Mouse (Mus musculus) heart, adult 2 months (tissue): ENCODE measurements around the gene Rbm38. TPM values are rescaled to one million over a fixed set of nuclear protein-coding genes. Genes with fewer than 3 reads are reported as not detected.

Source experiments
- DNase-seq, 2 experiments: peaks; one replicate each; pipeline ENCODE4 v3.0.0; 2021
- H3K27ac ChIP-seq: fragments of 200-600 bp; 2 replicates; pipeline ENCODE4 v1.8.1; 2022
- H3K27me3 ChIP-seq: fragments of 200-500 bp; 2 replicates; pipeline ENCODE4 v1.6.1; 2012; ENCODE audit warnings: mild to moderate bottlenecking, low read length, inconsistent platforms, mixed read lengths; ENCODE audit not compliant: control insufficient read depth, insufficient read depth
- H3K36me3 ChIP-seq: fragments of 200-500 bp; 2 replicates; pipeline ENCODE4 v1.6.1; 2012; ENCODE audit warnings: low read length, inconsistent platforms; ENCODE audit not compliant: control insufficient read depth, insufficient read depth
- H3K4me1 ChIP-seq: fragments of 200-500 bp; 2 replicates; pipeline ENCODE4 v1.6.1; 2011; ENCODE audit warnings: low read length; ENCODE audit not compliant: control insufficient read depth, insufficient read depth
- H3K4me3 ChIP-seq: fragments of 200-600 bp; 2 replicates; pipeline ENCODE4 v1.8.1; 2022
- H3K79me2 ChIP-seq: fragments of 200-500 bp; replicated peaks from 2 replicates; pipeline ENCODE4 v1.6.1; 2012; ENCODE audit warnings: mild to moderate bottlenecking, inconsistent platforms, low read length, moderate library complexity, mixed read lengths; ENCODE audit not compliant: control insufficient read depth, insufficient read depth
- H3K9ac ChIP-seq: fragments of 200-500 bp; 2 replicates; pipeline ENCODE4 v1.6.1; 2012; ENCODE audit warnings: low read depth, mild to moderate bottlenecking, control low read depth, inconsistent platforms, low read length, mixed read lengths
- CTCF ChIP-seq: fragments of 200-600 bp; IDR thresholded peaks from 2 replicates; pipeline ENCODE4 v1.8.1; 2022; ENCODE audit warnings: antibody characterized with exemption, mild to moderate bottlenecking, moderate library complexity
- EP300 ChIP-seq: fragments of 200-500 bp; IDR thresholded peaks from 2 replicates; pipeline ENCODE4 v1.6.1; 2011; ENCODE audit warnings: low read depth, low read length, control low read depth; ENCODE audit not compliant: insufficient read depth
- POLR2A ChIP-seq: fragments of 200-500 bp; IDR thresholded peaks from 2 replicates; pipeline ENCODE4 v1.6.1; 2011; ENCODE audit warnings: mild to moderate bottlenecking, low read depth, low read length, control low read depth; ENCODE audit not compliant: insufficient read depth
- WGBS: fragments of 180-500 bp; shearing (Covaris S2); methylation state at CpG from one replicate; pipeline ENCODE4 v1.1.7; 2018; 5-methylcytosine and 5-hydroxymethylcytosine counted together
- intact Hi-C: fragments of 180-260 bp; cut with DNase I; formaldehyde crosslinking; loops from one replicate; pipeline ENCODE4 v1.15.1; 2025
- polyA plus RNA-seq: library from polyadenylated mRNA; depleted of rRNA; stranded (reverse); fragments of >200 nt; gene quantifications from 2 replicates; pipeline ENCODE4 v1.2.3, GENCODE M21; 2012
- total RNA-seq, 2 experiments: library from RNA; stranded (reverse); gene quantifications; 2 replicates each; pipeline ENCODE4 v1.2.3; 2021

Rbm38 gene
- total and polyA plus RNA-seq, 3 experiments = 173 to 529 (median 203) TPM

DNA sequence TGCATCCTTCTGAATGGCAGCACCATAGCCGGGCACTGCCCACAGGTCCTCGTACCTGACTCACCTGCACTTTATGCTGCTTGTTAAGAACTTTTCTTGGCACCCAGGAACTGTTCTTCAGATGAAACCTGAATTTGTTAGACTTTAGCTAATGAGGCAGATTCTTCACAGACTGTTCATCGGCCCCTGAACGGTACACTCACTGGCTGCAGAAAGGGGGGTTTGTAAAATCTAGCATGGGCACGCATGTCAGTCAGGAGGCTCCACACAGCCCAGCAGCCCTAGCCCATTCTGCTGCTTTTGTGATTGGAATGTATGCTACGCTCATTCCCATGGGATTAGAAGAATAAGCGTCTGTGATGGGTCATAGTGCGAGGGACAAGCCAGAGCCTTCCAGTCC lies 16.6 kb upstream of the Rbm38 start:
- no peak overlapping the region for H3K27ac ChIP-seq
- H3K27me3 ChIP-seq = no peaks in the 10 kb centered on the region
- H3K79me2 ChIP-seq = 0 out of 2 replicates have a peak, but pooled peaks cover 1% of the 10 kb centered on the region
- H3K4me3 ChIP-seq = no peak overlapping the region
- intact Hi-C loops = no loop called here
- no peak for TF ChIP-seq EP300
- TF ChIP-seq POLR2A = no peak
- no peak for TF ChIP-seq CTCF
- 85% methylated on average over 8 of the region's 8 CpGs for WGBS
- H3K4me1 ChIP-seq = peaks cover 8% of the 10 kb centered on the region
- no peak overlapping the region for H3K9ac ChIP-seq
- DNase-seq = no peak
- no peaks in the 10 kb centered on the region for H3K36me3 ChIP-seq

DNA sequence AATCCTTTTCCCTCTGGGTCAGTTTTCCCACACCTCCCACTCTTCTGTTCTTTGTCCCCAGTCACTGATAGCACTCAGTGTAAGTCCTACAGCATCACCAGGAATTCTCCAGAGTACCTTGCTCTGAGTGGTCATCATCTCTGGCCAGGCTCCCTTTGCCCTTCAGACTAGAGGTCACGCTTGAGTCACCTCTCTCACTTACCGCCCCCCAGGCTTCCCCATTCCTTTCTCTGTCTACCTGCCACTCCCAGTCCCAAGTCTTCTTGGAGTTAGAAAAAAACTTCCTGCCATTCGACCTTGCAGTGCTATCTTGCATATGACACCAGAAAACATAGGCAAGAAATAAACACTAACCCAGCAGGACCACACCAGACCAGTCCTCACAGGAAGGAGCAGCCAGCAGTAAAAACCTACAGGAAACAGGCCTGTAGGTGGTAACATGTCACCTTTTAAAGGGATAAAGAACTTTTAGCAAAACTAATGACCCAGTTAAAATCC lies 10.0 kb upstream of the Rbm38 start:
- Histone ChIP-seq H3K27me3 (no peaks in the 10 kb centered on the region), H3K79me2 (no peaks in the 10 kb centered on the region), H3K36me3 (no peaks in the 10 kb centered on the region), H3K27ac (no peak overlapping the region), H3K9ac (no peak overlapping the region), H3K4me1 (no peaks in the 10 kb centered on the region), H3K4me3 (no peak overlapping the region)
- intact Hi-C loops = loop anchor here (10.0 kb wide), 1 partner anchor 165 kb away; no protein-coding TSS in a partner anchor
- no peak for TF ChIP-seq CTCF
- no peak for TF ChIP-seq EP300
- no peak for TF ChIP-seq POLR2A
- no peak for DNase-seq
- WGBS = 71% methylated on average over 3 of the region's 3 CpGs

DNA sequence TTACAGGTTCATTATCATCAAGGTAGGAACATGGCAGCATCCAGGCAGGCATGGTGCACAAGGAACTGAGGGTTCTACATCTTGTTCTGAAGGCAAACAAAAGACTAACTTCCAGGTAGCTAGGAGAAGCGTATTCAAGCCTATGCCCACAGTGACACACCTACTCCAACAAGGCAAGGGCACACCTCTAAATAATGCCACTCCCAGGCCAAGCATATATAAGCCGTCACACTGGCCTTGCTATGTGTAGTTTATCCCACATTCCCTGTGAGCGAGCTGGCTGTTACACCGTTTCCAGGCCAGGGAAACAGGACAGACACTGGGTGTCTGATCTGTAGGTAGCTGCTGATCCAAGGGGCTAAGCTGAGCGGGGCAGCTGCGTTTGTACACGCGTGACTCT lies 8.9 kb upstream of the Rbm38 start:
- no peak overlapping the region for H3K27ac ChIP-seq
- 94% methylated on average over 8 of the region's 8 CpGs for WGBS
- no peak overlapping the region for H3K4me3 ChIP-seq
- no peaks in the 10 kb centered on the region for H3K4me1 ChIP-seq
- H3K27me3 ChIP-seq = no peaks in the 10 kb centered on the region
- no peak for DNase-seq
- intact Hi-C loops = loop anchor here (10.0 kb wide), 1 partner anchor 163 kb away; no protein-coding TSS in a partner anchor
- no peaks in the 10 kb centered on the region for H3K36me3 ChIP-seq
- no peaks in the 10 kb centered on the region for H3K79me2 ChIP-seq
- TF ChIP-seq CTCF (no peak), EP300 (no peak), POLR2A (no peak)
- no peak overlapping the region for H3K9ac ChIP-seq

DNA sequence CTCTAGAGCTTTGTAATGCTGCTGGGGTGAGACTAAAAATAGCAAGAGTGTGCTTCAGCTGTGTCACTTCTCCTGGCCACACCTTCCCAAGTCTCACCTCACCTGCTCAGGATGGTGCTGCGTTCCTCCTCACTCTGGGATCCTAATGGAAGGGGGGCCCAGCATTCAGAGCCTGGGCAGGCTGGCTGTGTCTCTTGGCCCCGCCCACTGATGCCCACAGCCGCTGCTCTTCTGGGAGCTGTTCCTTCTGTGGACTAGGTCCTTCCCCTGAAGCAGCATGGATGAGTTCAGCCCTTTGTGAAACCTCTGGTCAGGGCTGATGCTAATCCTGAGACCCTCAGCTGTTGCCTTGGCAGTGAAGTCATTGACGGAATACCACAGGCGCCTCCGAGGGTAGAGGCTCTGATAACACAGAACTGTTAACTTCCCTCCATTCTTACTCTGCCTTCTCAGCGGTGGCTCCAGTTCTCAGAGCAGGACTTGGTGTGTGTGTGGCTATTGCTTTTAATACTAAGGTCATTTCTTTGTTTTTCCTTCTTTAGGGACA lies 5.5 kb upstream of the Rbm38 start:
- intact Hi-C loops = loop anchor here (10.0 kb wide), 1 partner anchor 160 kb away; no protein-coding TSS in a partner anchor
- TF ChIP-seq POLR2A (no peak), EP300 (no peak), CTCF (no peak)
- Histone ChIP-seq H3K79me2 (no peaks in the 10 kb centered on the region), H3K36me3 (no peaks in the 10 kb centered on the region), H3K9ac (no peak overlapping the region), H3K4me1 (peaks cover 9% of the 10 kb centered on the region), H3K27me3 (no peaks in the 10 kb centered on the region), H3K27ac (no peak overlapping the region), H3K4me3 (no peak overlapping the region)
- WGBS = 53% methylated on average over 7 of the region's 7 CpGs
- DNase-seq = no peak

DNA sequence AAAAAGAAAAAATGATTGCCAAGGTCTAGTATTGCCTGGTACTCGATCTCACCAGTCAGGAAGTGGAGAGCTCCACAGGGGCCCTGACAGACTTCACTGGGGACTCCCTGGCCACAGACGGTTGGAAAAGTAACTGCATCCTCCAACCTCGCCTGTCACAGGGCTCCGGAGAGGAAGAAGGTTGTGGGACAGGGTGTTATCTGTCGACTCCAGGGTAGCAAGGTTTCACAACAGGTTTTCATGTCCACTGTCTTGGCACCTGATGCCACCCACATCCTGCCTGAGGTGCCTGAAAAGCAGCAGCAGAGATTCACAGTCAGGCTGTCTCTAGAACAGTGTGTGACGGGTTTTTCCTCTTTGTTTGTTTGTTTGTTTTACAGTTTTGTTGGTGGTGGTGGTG lies 2.4 kb upstream of the Rbm38 start:
- H3K27me3 ChIP-seq = no peaks in the 10 kb centered on the region
- TF ChIP-seq POLR2A = no peak
- TF ChIP-seq EP300 = no peak
- no peak for TF ChIP-seq CTCF
- no peak overlapping the region for H3K9ac ChIP-seq
- H3K27ac ChIP-seq = no peak overlapping the region; the same call in 1 of the 2 replicates
- H3K79me2 ChIP-seq = no peaks in the 10 kb centered on the region
- peaks cover 11% of the 10 kb centered on the region for H3K4me1 ChIP-seq
- no peaks in the 10 kb centered on the region for H3K36me3 ChIP-seq
- 26% methylated on average over 6 of the region's 6 CpGs for WGBS
- intact Hi-C loops = loop anchor here (10.0 kb wide), 1 partner anchor 157 kb away; no protein-coding TSS in a partner anchor
- no peak for DNase-seq
- no peak overlapping the region for H3K4me3 ChIP-seq

DNA sequence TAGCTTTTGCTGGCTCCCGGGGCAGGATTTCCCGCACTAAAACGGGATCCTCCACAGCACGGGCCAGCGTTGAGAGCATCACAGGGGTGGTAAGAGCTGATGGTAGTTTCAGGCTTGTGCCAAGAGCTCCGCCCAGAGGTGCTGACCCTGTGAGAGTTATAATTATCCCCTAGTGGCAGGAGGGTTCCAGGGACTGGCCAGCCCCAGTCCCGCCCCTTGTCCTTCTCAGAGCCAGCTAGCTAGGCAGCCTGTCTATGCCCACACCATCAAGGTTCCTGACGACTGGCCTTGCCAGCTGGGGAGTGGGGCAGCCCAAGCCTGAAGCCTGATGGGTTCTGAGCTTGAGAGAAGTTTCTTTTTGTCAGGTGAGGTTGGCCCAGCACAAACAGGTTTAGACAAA lies 1.7 kb upstream of the Rbm38 start:
- no peaks in the 10 kb centered on the region; the same call in 1 of the 2 replicates for H3K79me2 ChIP-seq
- no peak overlapping the region for H3K4me3 ChIP-seq
- TF ChIP-seq EP300 = no peak
- peak; percentile 56 for TF ChIP-seq CTCF
- peak; percentile 58; the same call in 1 of the 2 replicates for TF ChIP-seq POLR2A
- H3K27me3 ChIP-seq = no peaks in the 10 kb centered on the region
- DNase-seq = peak; percentile 68 to 82
- intact Hi-C loops = loop anchor here (10.0 kb wide), 1 partner anchor 156 kb away; no protein-coding TSS in a partner anchor
- peaks cover 11% of the 10 kb centered on the region for H3K4me1 ChIP-seq
- no peaks in the 10 kb centered on the region for H3K36me3 ChIP-seq
- H3K9ac ChIP-seq = no peak overlapping the region; the same call in 1 of the 2 replicates
- H3K27ac ChIP-seq = peak overlapping the region; percentile 76
- 6% methylated on average over 8 of the region's 8 CpGs for WGBS
